In the genomic region with DNA sequence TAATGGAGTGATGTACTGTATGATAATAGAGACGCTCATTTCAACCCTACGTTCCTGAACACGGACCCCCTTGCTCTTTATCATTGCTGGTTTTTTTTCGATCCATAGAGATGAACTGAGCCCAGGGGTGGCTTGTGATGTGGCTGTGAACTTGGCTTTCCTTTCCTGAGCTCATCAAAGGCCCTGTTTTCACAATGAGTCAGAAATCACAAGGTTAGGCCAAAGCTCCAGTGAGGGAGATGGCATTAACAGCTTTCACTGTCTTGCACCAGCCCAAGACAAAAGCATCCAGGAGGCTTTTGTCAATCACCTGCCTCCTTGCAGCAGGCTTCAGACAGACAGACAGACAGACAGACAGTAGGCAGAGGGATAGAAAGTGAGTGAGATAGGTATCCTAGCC, we compare ENCODE assay signal across 14 mouse cellular contexts.
"Had no signal": no experiment of that assay in that cellular context is flagged by ENCODE, and none has a peak within 500 bp of the region (broad histone marks: within the 10 kb centered on the region; RNA-seq: fewer than 3 reads in every experiment).

No protein-coding gene starts in this region.

- H3K36me3 ChIP-seq: kidney, embryonic 15.5 days; limb, embryonic 15.5 days; liver, embryonic 13.5 days; lung, embryonic 15.5 days; midbrain, embryonic 12.5 days; neural tube, embryonic 15.5 days had no signal

- H3K4me2 ChIP-seq: kidney, embryonic 15.5 days; limb, embryonic 15.5 days; liver, embryonic 13.5 days; lung, embryonic 15.5 days; midbrain, embryonic 12.5 days; neural tube, embryonic 15.5 days had no signal

- ATAC-seq: liver, postnatal 0 days had no signal

- H3K27ac ChIP-seq: kidney, embryonic 15.5 days; limb, embryonic 15.5 days; liver, embryonic 13.5 days; lung, embryonic 15.5 days; macrophage; neural tube, embryonic 15.5 days had no signal

- H3K27me3 ChIP-seq: kidney, embryonic 15.5 days; limb, embryonic 15.5 days; liver, embryonic 13.5 days; lung, embryonic 15.5 days; megakaryocyte, embryonic 14.5 days; midbrain, embryonic 12.5 days; neural tube, embryonic 15.5 days had no signal

- H3K9ac ChIP-seq: kidney, embryonic 15.5 days; limb, embryonic 15.5 days; liver, embryonic 13.5 days; liver, postnatal 0 days; lung, embryonic 15.5 days; midbrain, embryonic 12.5 days; neural tube, embryonic 15.5 days had no signal

- H3K9me3 ChIP-seq: kidney, embryonic 15.5 days; limb, embryonic 15.5 days; liver, embryonic 13.5 days; lung, embryonic 15.5 days; midbrain, embryonic 12.5 days; neural tube, embryonic 15.5 days had no signal

- DNase-seq: kidney, postnatal 14 days; liver, embryonic 13.5 days; liver, postnatal 0 days; lung, postnatal 14 days; right cerebral cortex, adult 18-20 months; right cerebral cortex, postnatal 25 days; thymus, postnatal 4 days had no signal

- H3K4me1 ChIP-seq: limb, embryonic 15.5 days; liver, embryonic 13.5 days; lung, embryonic 15.5 days; megakaryocyte, embryonic 14.5 days; neural tube, embryonic 15.5 days had no signal

- H3K4me3 ChIP-seq: kidney, embryonic 15.5 days; limb, embryonic 15.5 days; liver, embryonic 13.5 days; lung, embryonic 15.5 days; megakaryocyte, embryonic 14.5 days; midbrain, embryonic 12.5 days; neural tube, embryonic 15.5 days had no signal
